Mouse (Mus musculus) kidney, adult 2 months (tissue): ENCODE results near the gene Anks1.

ENCODE experiments used
- CTCF ChIP-seq: fragments of 200-500 bp; conservative IDR thresholded peaks from 2 replicates; pipeline ENCODE4 v1.5.1; 2011; ENCODE audit warnings: low read depth, mild to moderate bottlenecking, control low read depth, low read length, moderate library complexity, mixed read lengths; ENCODE audit not compliant: insufficient read depth, insufficient read length
- POLR2A ChIP-seq: fragments of 200-500 bp; IDR thresholded peaks from one replicate; pipeline ENCODE4 v1.6.1; 2011; ENCODE audit warnings: low read depth, low read length, control low read depth

- TF ChIP-seq CTCF (no peak), POLR2A (no peak)
Measured at GRCm38 (mm10) chr17:27977008-27977636, 68.0 kb downstream of the Anks1 start.
